Mouse (Mus musculus): ENCODE data around the gene Ccdc138. TPM values are rescaled to one million over a fixed set of nuclear protein-coding genes. Genes with fewer than 3 reads are reported as not detected.

The Ccdc138 gene
- polyA plus RNA-seq (2015; fragmentation: Nextera tagmentation; extraction: Ambion mirVana), result 5.4 and 5.8 TPM in 2 replicates

DNA sequence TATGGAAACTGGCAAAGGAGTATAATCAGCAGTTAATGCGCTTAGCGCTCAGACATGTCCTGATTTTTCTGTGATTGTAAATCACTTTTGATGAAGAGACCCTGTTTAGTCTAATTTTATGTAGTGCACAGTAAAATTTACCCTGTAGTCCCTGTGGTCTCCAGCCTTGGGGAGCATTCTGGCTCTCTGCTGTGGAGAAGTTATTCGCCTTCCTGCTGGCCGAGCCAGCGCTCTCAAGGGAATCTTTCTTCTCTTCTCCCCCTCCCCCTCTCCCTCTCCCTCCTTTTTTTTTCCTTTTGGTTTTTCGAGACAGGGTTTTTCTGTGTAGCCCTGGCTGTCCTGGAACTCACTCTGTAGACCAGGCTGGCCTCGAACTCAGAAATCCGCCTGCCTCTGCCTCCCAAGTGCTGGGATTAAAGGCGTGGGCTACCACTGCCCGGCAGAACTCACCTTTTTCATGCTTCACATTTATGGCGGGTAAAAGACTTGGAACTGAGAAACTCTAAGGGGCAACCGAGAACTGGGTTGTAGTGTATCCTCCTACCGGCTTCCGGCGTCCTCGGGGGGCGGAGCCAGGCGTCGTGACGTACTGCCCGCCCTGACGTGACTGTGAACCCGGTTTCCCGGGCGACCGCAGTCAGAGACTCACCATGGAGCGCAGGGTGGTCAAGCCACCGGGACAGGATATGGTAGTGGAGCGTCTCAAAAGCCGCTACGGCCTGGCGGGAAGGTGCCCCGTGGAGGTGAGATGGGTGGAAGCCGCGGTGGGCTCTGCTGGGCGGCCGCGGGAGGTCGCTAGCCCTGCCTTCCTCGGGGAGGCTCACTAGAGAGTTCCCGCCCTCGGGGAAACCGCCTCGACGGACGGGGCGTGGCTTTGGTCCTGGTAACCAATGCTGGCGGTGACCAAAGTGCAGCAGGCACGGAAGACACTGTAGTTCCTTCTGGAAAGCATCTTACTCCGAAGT lies at the start of gene Ccdc138:
Ccdc138 (plus strand) TSS at position 629 of the 965 bp plus-strand sequence.

Other genes with a start within 250 kb of the Ccdc138 start
- gene Gcc2, start 242.5 kb upstream of the Ccdc138 start, polyA plus RNA-seq (2015; fragmentation: Nextera tagmentation; extraction: Ambion mirVana), result 108 and 119 TPM in 2 replicates
- gene Lims1, start 174.5 kb upstream of the Ccdc138 start, polyA plus RNA-seq (2015; fragmentation: Nextera tagmentation; extraction: Ambion mirVana), result 65.6 and 66.1 TPM in 2 replicates
- 9.1 and 10.1 TPM in 2 replicates for gene Ranbp2, start 51.0 kb upstream of the Ccdc138 start, polyA plus RNA-seq (2015; fragmentation: Nextera tagmentation; extraction: Ambion mirVana)
- 0.06 and 0.10 TPM in 2 replicates for gene Edar, start 177.7 kb downstream of the Ccdc138 start, polyA plus RNA-seq (2015; fragmentation: Nextera tagmentation; extraction: Ambion mirVana)
- not detected in 2 replicates for gene Gm17542, start 220.3 kb downstream of the Ccdc138 start, polyA plus RNA-seq (2015; fragmentation: Nextera tagmentation; extraction: Ambion mirVana)